Comparison of ENCODE assay signal across 8 mouse cellular contexts in the genomic region with DNA sequence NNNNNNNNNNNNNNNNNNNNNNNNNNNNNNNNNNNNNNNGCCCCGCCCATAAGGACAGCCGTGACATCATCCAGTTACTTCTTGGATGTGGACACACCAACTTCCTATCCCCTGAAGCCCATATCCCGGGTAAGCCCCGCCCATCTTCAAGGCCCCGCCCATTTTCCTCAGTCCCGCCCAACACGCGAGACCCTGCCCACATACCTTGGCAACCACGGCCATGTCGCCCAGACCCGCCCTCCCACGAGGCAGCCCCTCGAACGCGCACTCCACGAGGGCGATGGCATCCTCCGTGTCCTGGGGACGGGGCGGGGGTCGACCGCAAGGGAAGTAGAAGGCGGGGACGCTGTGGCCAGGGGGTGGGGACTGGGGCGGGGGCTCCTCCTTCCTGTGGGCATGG. TPM values are rescaled to one million over a fixed set of nuclear protein-coding genes. Genes with fewer than 3 reads are reported as not detected.
A peak's percentile ranks its signal among the peaks of the same experiment; 100 is the strongest.
DNase-seq lines count a peak whose midpoint lies in the region; ATAC-seq lines count a peak whose summit lies in the region.

No protein-coding gene starts in this region.

- ATAC-seq in embryonic facial prominence, embryonic 14.5 days (ENCODE audit: low read depth): no peak
- no peak for ATAC-seq in hindbrain, embryonic 12.5 days (ENCODE audit: low FRiP score)
- ATAC-seq in midbrain, embryonic 13.5 days: no peak

- no peaks in the 10 kb centered on the region for H3K9me3 ChIP-seq in embryonic facial prominence, embryonic 14.5 days (ENCODE audit: control insufficient read depth, low read length)
- H3K9me3 ChIP-seq in hindbrain, embryonic 12.5 days (replicated peaks): no peaks in the 10 kb centered on the region
- no peaks in the 10 kb centered on the region for H3K9me3 ChIP-seq in midbrain, embryonic 13.5 days

- no peaks in the 10 kb centered on the region for H3K27me3 ChIP-seq in embryonic facial prominence, embryonic 14.5 days (replicated peaks; ENCODE audit: control insufficient read depth, insufficient read depth, low read length)
- no peaks in the 10 kb centered on the region for H3K27me3 ChIP-seq in hindbrain, embryonic 12.5 days
- no peaks in the 10 kb centered on the region for H3K27me3 ChIP-seq in midbrain, embryonic 13.5 days

- H3K27ac ChIP-seq in embryonic facial prominence, embryonic 14.5 days (replicated peaks; ENCODE audit: low read depth, low read length): peak overlapping the region; percentile 98
- peak overlapping the region; percentile 96 for H3K27ac ChIP-seq in hindbrain, embryonic 12.5 days
- H3K27ac ChIP-seq in midbrain, embryonic 13.5 days: peak overlapping the region; percentile 97

- peak overlapping the region; percentile 73 for H3K4me3 ChIP-seq in embryonic facial prominence, embryonic 14.5 days (ENCODE audit: low read depth, low read length)
- peak overlapping the region; percentile 77 for H3K4me3 ChIP-seq in hindbrain, embryonic 12.5 days
- peak overlapping the region; percentile 73 for H3K4me3 ChIP-seq in midbrain, embryonic 13.5 days (replicated peaks)

- peak overlapping the region; percentile 55 for H3K4me2 ChIP-seq in embryonic facial prominence, embryonic 14.5 days (ENCODE audit: low read depth, low read length)
- H3K4me2 ChIP-seq in hindbrain, embryonic 12.5 days (replicated peaks): peak overlapping the region; percentile 62
- H3K4me2 ChIP-seq in midbrain, embryonic 13.5 days (replicated peaks): peak overlapping the region; percentile 62

- intact Hi-C loops in gastrocnemius, postnatal 14 days (cut with DNase I; ENCODE audit: low total_unique reads): no loop called here
- intact Hi-C loops in left cerebral cortex, postnatal 36 days (cut with DNase I): no loop called here

- H3K36me3 ChIP-seq in embryonic facial prominence, embryonic 14.5 days (ENCODE audit: control insufficient read depth, insufficient read depth, low read length): no peaks in the 10 kb centered on the region
- H3K36me3 ChIP-seq in hindbrain, embryonic 12.5 days: no peaks in the 10 kb centered on the region
- H3K36me3 ChIP-seq in midbrain, embryonic 13.5 days: no peaks in the 10 kb centered on the region

- DNase-seq in gastrocnemius, adult 8-10 months (ENCODE audit: low spot score in 2 of 2): peak; percentile 46 to 54
- DNase-seq in gastrocnemius, postnatal 14 days: no peak
- DNase-seq in adrenal gland, adult 2 months: peak; percentile 63
- DNase-seq in embryonic facial prominence, embryonic 14.5 days (ENCODE audit: low spot score): no peak
- DNase-seq in left cerebral cortex, postnatal 36 days (ENCODE audit: low spot score in 2 of 2): peak; percentile 44 to 53
- peak; percentile 77 for DNase-seq in thymus, postnatal 14 days

- 9% methylated on average over 22 of the region's 25 CpGs for WGBS in embryonic facial prominence, embryonic 14.5 days
- 3% methylated on average over 21 of the region's 25 CpGs for WGBS in hindbrain, embryonic 12.5 days
- WGBS in midbrain, embryonic 13.5 days: 8% methylated on average over 23 of the region's 25 CpGs

- H3K9ac ChIP-seq in embryonic facial prominence, embryonic 14.5 days (ENCODE audit: low read depth, low read length): peak overlapping the region; percentile 80
- peak overlapping the region; percentile 74; the same call in 1 of the 2 replicates for H3K9ac ChIP-seq in hindbrain, embryonic 12.5 days
- H3K9ac ChIP-seq in midbrain, embryonic 13.5 days (replicated peaks): peak overlapping the region; percentile 80; the same call in 1 of the 2 replicates

- no peaks in the 10 kb centered on the region for H3K4me1 ChIP-seq in embryonic facial prominence, embryonic 14.5 days (ENCODE audit: control insufficient read depth, insufficient read depth, low read length)
- 0 out of 2 replicates have a peak, but pooled peaks cover 3% of the 10 kb centered on the region for H3K4me1 ChIP-seq in hindbrain, embryonic 12.5 days
- 0 out of 2 replicates have a peak, but pooled peaks cover 5% of the 10 kb centered on the region for H3K4me1 ChIP-seq in midbrain, embryonic 13.5 days (replicated peaks)

RNA-seq across cellular contexts. Expression of gene Ppp2r3d, which starts 54.3 kb away (rescaled TPM):
- total RNA-seq in gastrocnemius, adult 8-10 months (2022): 10 to 100 TPM; 22.9 to 32.5 (median 27.4) TPM
- 10 to 100 TPM; 47.1 to 62.1 TPM for total RNA-seq in gastrocnemius, postnatal 14 days (2021)
- 100 to 1,000 TPM in 1 of 2 experiments, 10 to 100 TPM in 1; 87.3 to 104 TPM for total RNA-seq in adrenal gland, adult 2 months (2021)
- 489 and 516 TPM in 2 replicates for polyA plus RNA-seq in adrenal gland, adult 2 months (2012; rRNA removed)
- polyA plus RNA-seq in embryonic facial prominence, embryonic 14.5 days (2014; fragmentation: Nextera tagmentation; extraction: Ambion mirVana): 110 and 141 TPM in 2 replicates
- 186 and 188 TPM in 2 replicates for polyA plus RNA-seq in hindbrain, embryonic 12.5 days (2016; fragmentation: Nextera tagmentation; extraction: Ambion mirVana)
- total RNA-seq in left cerebral cortex, postnatal 36 days (2021): 100 to 1,000 TPM in 1 of 2 experiments, 10 to 100 TPM in 1; 96.5 to 106 TPM
- polyA plus RNA-seq in midbrain, embryonic 13.5 days (2015; fragmentation: Nextera tagmentation; extraction: Ambion mirVana): 166 and 188 TPM in 2 replicates

Comparison
In these comparisons a context has a peak if more than half of its experiments do, and no peak if none do; other contexts are left out.
1. DNase-seq: peak in gastrocnemius, adult 8-10 months (2 of 2), adrenal gland, adult 2 months (single experiment), left cerebral cortex, postnatal 36 days (2 of 2) and thymus, postnatal 14 days (single experiment); none in gastrocnemius, postnatal 14 days (single experiment) and embryonic facial prominence, embryonic 14.5 days (single experiment).
2. Peak in every context shown above with its lines, with median percentiles within 50 percentile points of each other: H3K27ac ChIP-seq, H3K4me2 ChIP-seq, H3K4me3 ChIP-seq and H3K9ac ChIP-seq.